Mouse (Mus musculus): ENCODE measurements around the gene Ddb1. TPM values are rescaled to one million over a fixed set of nuclear protein-coding genes. Genes with fewer than 3 reads are reported as not detected.

The Ddb1 gene
- total RNA-seq, 2 experiments from 2014 or later, result 49.6 to 197 TPM

GRCm38 (mm10) chr19:10656058-10656457 is 50.9 kb downstream of the Ddb1 start:
- ATAC-seq (replicated peaks; ENCODE audit: low FRiP score, poor library complexity, severe bottlenecking), result no peak

GRCm38 (mm10) chr19:10657742-10658141 is 52.6 kb downstream of the Ddb1 start:
- no peak for ATAC-seq (replicated peaks; ENCODE audit: low FRiP score, poor library complexity, severe bottlenecking)

DNA sequence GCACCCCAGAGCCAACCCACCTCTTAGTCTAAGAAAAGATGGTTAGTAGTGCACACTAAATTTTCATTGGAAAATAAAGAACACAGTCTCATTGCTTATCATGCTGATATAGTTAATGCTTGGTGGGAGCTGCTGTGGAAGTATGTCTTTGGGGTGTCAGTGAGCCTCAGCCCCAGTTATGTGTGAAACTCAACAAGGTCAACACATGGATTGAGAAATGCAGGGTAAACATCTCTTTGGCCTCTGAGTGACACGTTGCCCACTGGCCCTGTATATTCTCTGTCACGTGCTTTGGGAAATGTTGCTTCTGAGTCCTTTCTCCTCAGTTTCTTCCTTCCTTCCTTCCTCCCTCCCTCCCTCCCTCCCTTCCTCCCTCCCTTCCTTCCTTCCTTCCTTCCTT is 53.3 kb downstream of the Ddb1 start:
- no peak for ATAC-seq (replicated peaks; ENCODE audit: low FRiP score, poor library complexity, severe bottlenecking)

DNA sequence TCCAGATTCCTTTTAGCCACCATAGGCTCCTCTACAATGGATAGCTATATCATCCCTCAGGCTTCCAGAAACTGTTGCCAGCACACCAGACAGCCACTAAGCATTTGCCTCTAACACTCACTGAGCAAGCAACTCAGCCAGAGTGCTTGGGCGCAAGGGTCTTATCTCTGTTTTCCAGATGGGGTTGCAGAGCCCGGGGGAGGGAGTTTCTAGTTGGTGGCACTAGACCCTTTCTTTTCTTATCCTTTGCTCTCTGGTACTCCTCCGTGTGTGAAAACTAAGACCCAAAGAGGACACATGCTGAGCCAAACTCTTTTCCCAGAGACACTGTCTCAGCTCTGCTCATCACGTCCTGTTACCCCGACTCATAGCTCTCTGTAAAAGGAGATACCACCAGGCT is 56.2 kb downstream of the Ddb1 start:
- peak; percentile 90 for ATAC-seq (replicated peaks; ENCODE audit: low FRiP score, poor library complexity, severe bottlenecking)

DNA sequence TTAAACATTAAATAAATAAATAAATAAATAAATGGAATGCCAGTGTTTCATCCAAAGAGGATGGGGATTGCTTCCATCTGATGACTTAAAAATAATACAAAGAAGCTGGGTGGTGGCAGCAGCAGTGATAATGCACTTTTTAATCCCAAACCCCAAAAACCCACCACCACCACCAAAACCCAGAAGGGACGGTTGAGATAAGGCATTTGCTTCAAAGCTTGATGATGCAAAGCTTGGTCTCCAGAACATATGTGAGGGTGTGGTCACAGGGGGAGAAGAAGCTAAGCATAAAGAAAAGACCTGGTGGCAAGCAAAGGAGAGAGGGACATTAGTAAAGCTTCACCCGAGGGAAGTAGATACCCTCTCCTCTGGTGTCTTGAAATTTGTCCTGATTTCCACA is 56.8 kb downstream of the Ddb1 start:
- ATAC-seq (replicated peaks; ENCODE audit: low FRiP score, poor library complexity, severe bottlenecking), result peak; percentile 60

GRCm38 (mm10) chr19:10662665-10663064 is 57.5 kb downstream of the Ddb1 start:
- ATAC-seq (replicated peaks; ENCODE audit: low FRiP score, poor library complexity, severe bottlenecking), result no peak

- no peak for ATAC-seq (replicated peaks; ENCODE audit: low FRiP score, poor library complexity, severe bottlenecking)
Observed at GRCm38 (mm10) chr19:10665093-10665492, 60.0 kb downstream of the Ddb1 start.

DNA sequence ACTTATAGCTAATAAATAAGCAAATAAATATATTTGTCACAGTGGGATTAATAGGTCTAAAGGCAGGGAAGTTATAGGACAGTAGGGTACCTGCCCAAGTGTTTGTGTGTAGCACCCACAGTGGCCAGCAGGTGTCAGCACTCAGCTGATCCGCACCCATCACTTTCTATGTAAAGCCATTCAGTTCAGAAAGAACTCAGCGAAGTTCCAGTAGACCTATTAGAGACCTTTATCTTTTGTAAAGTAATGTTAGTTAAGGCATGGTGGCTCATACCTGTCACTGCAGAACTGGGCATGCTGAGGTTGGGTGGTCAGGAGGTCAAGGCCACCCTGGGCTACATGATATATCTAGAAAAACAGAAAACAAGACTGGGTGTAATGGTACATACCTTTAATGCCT is 60.4 kb downstream of the Ddb1 start:
- peak; percentile 70 for ATAC-seq (replicated peaks; ENCODE audit: low FRiP score, poor library complexity, severe bottlenecking)

- ATAC-seq (replicated peaks; ENCODE audit: low FRiP score, poor library complexity, severe bottlenecking), result no peak
Observed at GRCm38 (mm10) chr19:10671319-10671718, 66.2 kb downstream of the Ddb1 start.

- ATAC-seq (replicated peaks; ENCODE audit: low FRiP score, poor library complexity, severe bottlenecking), result no peak
Observed at GRCm38 (mm10) chr19:10671854-10672417, 66.8 kb downstream of the Ddb1 start.

DNA sequence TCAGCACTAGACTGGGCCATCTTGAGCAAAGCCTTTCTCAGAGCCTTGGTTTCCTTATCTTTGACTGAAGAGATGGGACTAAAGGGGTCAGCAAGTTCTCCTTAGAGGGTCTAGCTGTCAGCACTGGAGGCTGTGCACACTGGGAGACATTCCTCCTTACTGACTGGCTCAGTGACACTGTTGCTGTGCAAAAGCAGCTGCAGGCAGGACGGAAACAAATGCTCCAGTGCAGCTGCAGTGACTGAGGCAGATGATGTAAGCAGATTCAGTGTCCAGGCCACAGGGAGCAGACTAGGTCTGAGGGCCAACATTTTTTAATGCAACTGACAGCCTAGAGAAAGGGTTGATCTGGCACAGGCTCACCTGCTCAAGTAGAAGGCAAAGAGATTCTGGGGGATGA is 68.1 kb downstream of the Ddb1 start:
- ATAC-seq (replicated peaks; ENCODE audit: low FRiP score, poor library complexity, severe bottlenecking), result no peak

DNA sequence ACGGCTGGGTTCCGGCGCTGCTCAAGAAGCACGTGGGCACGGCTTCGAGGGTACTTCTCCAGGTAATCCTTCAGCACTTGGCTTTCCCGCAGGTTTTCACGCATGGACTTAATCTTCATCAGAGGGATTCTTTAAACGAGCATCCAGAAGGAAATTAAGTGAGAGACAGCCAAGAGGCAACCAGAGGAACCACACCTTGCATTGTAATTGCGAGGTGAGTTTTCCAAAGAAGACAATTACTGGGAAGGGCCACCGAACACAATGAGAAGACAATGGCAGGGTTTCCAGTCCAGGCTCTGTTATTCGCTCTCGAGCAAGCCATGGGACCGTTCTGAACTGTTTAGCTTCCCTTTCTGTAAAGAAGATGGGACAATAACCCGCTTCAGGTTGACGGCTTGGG is 71.5 kb downstream of the Ddb1 start:
- ATAC-seq (replicated peaks; ENCODE audit: low FRiP score, poor library complexity, severe bottlenecking), result no peak

DNA sequence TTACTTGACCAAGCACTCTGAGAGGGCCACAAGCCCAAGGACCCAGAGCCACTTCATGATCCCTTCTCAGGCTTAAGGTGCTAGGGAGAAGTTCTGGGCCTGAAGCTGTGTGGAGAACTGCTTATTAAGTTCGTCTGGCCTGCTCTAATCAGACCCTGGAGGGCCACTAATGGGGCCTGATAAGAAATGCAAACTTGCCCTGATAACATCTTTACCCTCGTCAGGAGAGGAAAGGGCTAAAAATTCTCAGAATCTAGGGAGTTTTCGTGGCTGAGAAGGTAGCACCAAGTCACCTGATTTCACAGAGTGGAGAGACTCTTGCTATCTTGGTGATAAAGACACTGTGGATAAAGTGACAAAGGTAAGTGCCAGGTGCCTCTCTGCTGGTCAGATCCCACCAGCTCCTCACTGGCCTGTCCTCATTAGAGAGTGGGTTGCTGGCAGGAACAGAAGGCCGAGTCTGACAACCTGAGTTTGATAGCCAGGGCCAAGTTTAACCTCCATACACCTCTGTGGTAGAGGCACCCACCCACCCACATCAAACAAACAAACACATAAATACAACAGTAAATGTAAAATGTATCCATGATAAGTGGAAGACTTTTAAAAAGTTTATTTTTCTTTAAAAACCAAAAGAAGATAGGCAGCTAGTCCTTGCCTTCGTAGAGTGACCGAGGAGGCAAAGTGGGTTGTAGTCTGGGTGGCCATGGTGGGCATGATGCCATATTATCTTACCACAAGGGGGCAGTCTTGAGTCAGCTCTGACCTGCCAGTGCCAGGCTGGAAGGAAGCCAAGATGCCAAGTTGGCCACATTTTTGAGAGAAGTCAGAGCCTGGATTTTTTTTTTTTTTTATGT is 73.0 kb downstream of the Ddb1 start, which contains the start of gene Pga5:
Pga5 (minus strand) TSS at position 157 of the 857 bp plus-strand sequence.
- ATAC-seq (replicated peaks; ENCODE audit: low FRiP score, poor library complexity, severe bottlenecking), result peak; percentile 90

DNA sequence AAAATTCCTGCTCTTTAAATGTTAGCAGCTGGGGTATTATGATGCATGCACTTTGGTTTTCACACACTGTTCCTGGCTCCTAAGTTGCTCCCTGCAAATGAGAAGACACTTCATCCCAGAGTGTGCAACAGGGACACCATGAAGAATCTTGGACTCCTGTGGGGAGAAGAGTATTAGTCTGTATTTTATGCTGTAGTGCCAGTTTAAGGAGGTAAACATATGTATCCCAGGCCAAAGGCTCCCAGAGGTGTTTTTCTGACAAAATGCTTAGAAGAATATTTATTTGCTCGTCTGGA is 73.6 kb downstream of the Ddb1 start:
- ATAC-seq (replicated peaks; ENCODE audit: low FRiP score, poor library complexity, severe bottlenecking), result peak; percentile 28

Other genes starting within 250 kb of the Ddb1 start
- not detected in 2 replicates for gene Syt7, start 216.2 kb upstream of the Ddb1 start, total RNA-seq (2015; ENCODE audit: low replicate concordance)
- gene Syt7, start 216.2 kb upstream of the Ddb1 start, total RNA-seq (2017; ENCODE audit: low replicate concordance), result not detected in 2 replicates
- not detected in 2 replicates for gene Lrrc10b, start 147.9 kb upstream of the Ddb1 start, total RNA-seq (2015; ENCODE audit: low replicate concordance)
- not detected in 2 replicates for gene Lrrc10b, start 147.9 kb upstream of the Ddb1 start, total RNA-seq (2017; ENCODE audit: low replicate concordance)
- gene Ppp1r32, start 122.4 kb upstream of the Ddb1 start, total RNA-seq (2015; ENCODE audit: low replicate concordance), result not detected in 2 replicates
- 0.94 TPM in 1 of 2 replicates, not detected in the other for gene Ppp1r32, start 122.4 kb upstream of the Ddb1 start, total RNA-seq (2017; ENCODE audit: low replicate concordance)
- 18.4 and 27.1 TPM in 2 replicates for gene Cpsf7, start 80.1 kb upstream of the Ddb1 start, total RNA-seq (2015; ENCODE audit: low replicate concordance)
- gene Cpsf7, start 80.1 kb upstream of the Ddb1 start, total RNA-seq (2017; ENCODE audit: low replicate concordance), result 20.4 and 20.8 TPM in 2 replicates
- 21.5 and 35.4 TPM in 2 replicates for gene Sdhaf2, start 79.2 kb upstream of the Ddb1 start, total RNA-seq (2015; ENCODE audit: low replicate concordance)
- gene Sdhaf2, start 79.2 kb upstream of the Ddb1 start, total RNA-seq (2017; ENCODE audit: low replicate concordance), result 20.1 and 34.9 TPM in 2 replicates
- gene Tmem216, start 49.1 kb upstream of the Ddb1 start, total RNA-seq (2015; ENCODE audit: low replicate concordance), result 9.6 and 18.2 TPM in 2 replicates
- 7.2 and 21.6 TPM in 2 replicates for gene Tmem216, start 49.1 kb upstream of the Ddb1 start, total RNA-seq (2017; ENCODE audit: low replicate concordance)
- gene Cyb561a3, start 28.2 kb upstream of the Ddb1 start, total RNA-seq (2015; ENCODE audit: low replicate concordance), result 10.2 and 13.8 TPM in 2 replicates
- 6.7 and 7.7 TPM in 2 replicates for gene Cyb561a3, start 28.2 kb upstream of the Ddb1 start, total RNA-seq (2017; ENCODE audit: low replicate concordance)
- 1.7 and 4.8 TPM in 2 replicates for gene Tmem138, start 28.0 kb upstream of the Ddb1 start, total RNA-seq (2015; ENCODE audit: low replicate concordance)
- gene Tmem138, start 28.0 kb upstream of the Ddb1 start, total RNA-seq (2017; ENCODE audit: low replicate concordance), result 1.8 and 4.9 TPM in 2 replicates
- gene Tkfc, start 327 bp downstream of the Ddb1 start, total RNA-seq (2015; ENCODE audit: low replicate concordance), result 1.5 and 2.1 TPM in 2 replicates
- gene Tkfc, start 327 bp downstream of the Ddb1 start, total RNA-seq (2017; ENCODE audit: low replicate concordance), result 1.1 TPM in 2 replicates
- gene Vwce, start 28.9 kb downstream of the Ddb1 start, total RNA-seq (2015; ENCODE audit: low replicate concordance), result not detected in 2 replicates
- gene Vwce, start 28.9 kb downstream of the Ddb1 start, total RNA-seq (2017; ENCODE audit: low replicate concordance), result not detected in 2 replicates
- not detected in 2 replicates for gene Pga5, start 72.7 kb downstream of the Ddb1 start, total RNA-seq (2015; ENCODE audit: low replicate concordance)
- not detected in 2 replicates for gene Pga5, start 72.7 kb downstream of the Ddb1 start, total RNA-seq (2017; ENCODE audit: low replicate concordance)
- 7.9 and 8.6 TPM in 2 replicates for gene Vps37c, start 83.4 kb downstream of the Ddb1 start, total RNA-seq (2015; ENCODE audit: low replicate concordance)
- 2.9 and 4.7 TPM in 2 replicates for gene Vps37c, start 83.4 kb downstream of the Ddb1 start, total RNA-seq (2017; ENCODE audit: low replicate concordance)
- not detected in 2 replicates for gene Cd5, start 133.7 kb downstream of the Ddb1 start, total RNA-seq (2015; ENCODE audit: low replicate concordance)
- 0.17 TPM in 1 of 2 replicates, not detected in the other for gene Cd5, start 133.7 kb downstream of the Ddb1 start, total RNA-seq (2017; ENCODE audit: low replicate concordance)
- gene Cd6, start 224.7 kb downstream of the Ddb1 start, total RNA-seq (2015; ENCODE audit: low replicate concordance), result not detected in 2 replicates
- gene Cd6, start 224.7 kb downstream of the Ddb1 start, total RNA-seq (2017; ENCODE audit: low replicate concordance), result not detected in 2 replicates
- 2.1 and 3.8 TPM in 2 replicates for gene Slc15a3, start 234.4 kb downstream of the Ddb1 start, total RNA-seq (2015; ENCODE audit: low replicate concordance)
- 1.3 and 3.2 TPM in 2 replicates for gene Slc15a3, start 234.4 kb downstream of the Ddb1 start, total RNA-seq (2017; ENCODE audit: low replicate concordance)

Data from erythroblast, adult 5-6 weeks (primary cell).